Mouse (Mus musculus) CH12.LX (cell line): ENCODE results near the gene Max. TPM values are rescaled to one million over a fixed set of nuclear protein-coding genes. Genes with fewer than 3 reads are reported as not detected.

ENCODE experiments used
- DNase-seq: peaks from one replicate; pipeline ENCODE4 v3.0.0-alpha.2; 2013; ENCODE audit errors: extremely low read depth
- H3K27ac ChIP-seq: 2 replicates; pipeline ENCODE4 v1.5.1; 2012; ENCODE audit warnings: low read depth, mild to moderate bottlenecking, control low read depth, moderate library complexity; ENCODE audit not compliant: insufficient read depth
- H3K27me3 ChIP-seq: replicated peaks from 2 replicates; pipeline ENCODE3; 2012; ENCODE audit warnings: inconsistent platforms
- H3K36me3 ChIP-seq, 2 experiments: replicated peaks in 1 of 2; 2 replicates each; pipeline versions ENCODE3 to v1.6.1; 2012; ENCODE audit warnings: inconsistent platforms in 1 of 2, low read length in 1 of 2, mild to moderate bottlenecking in 1 of 2, mixed read lengths in 1 of 2, moderate library complexity in 1 of 2; ENCODE audit not compliant: control insufficient read depth in 1 of 2, insufficient read depth in 1 of 2
- H3K4me1 ChIP-seq, 2 experiments: 2 replicates each; pipeline ENCODE4 v1.6.1; 2012; ENCODE audit warnings: inconsistent platforms in 1 of 2, moderate library complexity in 1 of 2; ENCODE audit not compliant: insufficient read depth in 2 of 2, control insufficient read depth in 1 of 2
- H3K4me2 ChIP-seq: 2 replicates; pipeline ENCODE4 v1.6.1; 2012; ENCODE audit warnings: low read depth, mild to moderate bottlenecking, control low read depth; ENCODE audit not compliant: poor library complexity, insufficient read depth, severe bottlenecking
- H3K4me3 ChIP-seq, 3 experiments: fragments of 150-350 bp in 1 of 3; sonication (generic) in 1 of 3; replicated peaks in 1 of 3; 2 replicates each; pipeline versions ENCODE3 to v1.5.1; 2011 to 2012; ENCODE audit warnings: low read depth in 2 of 3, low read length in 2 of 3, mild to moderate bottlenecking in 2 of 3, moderate library complexity in 2 of 3, control low read depth in 1 of 3, improper control_type of control experiment in 1 of 3, inconsistent platforms in 1 of 3, mixed read lengths in 1 of 3; ENCODE audit not compliant: poor library complexity in 1 of 3
- H3K79me2 ChIP-seq: replicated peaks from 2 replicates; pipeline ENCODE4 v1.6.1; 2012; ENCODE audit warnings: mild to moderate bottlenecking, moderate library complexity; ENCODE audit not compliant: control insufficient read depth, poor library complexity, insufficient read depth, severe bottlenecking; ENCODE audit errors: extremely low read depth
- H3K9ac ChIP-seq: 2 replicates; pipeline ENCODE4 v1.6.1; 2012; ENCODE audit warnings: low read depth, mild to moderate bottlenecking, control low read depth, moderate library complexity; ENCODE audit not compliant: insufficient read depth
- H3K9me3 ChIP-seq: replicated peaks from 2 replicates; pipeline ENCODE3; 2012; ENCODE audit warnings: low read length, inconsistent platforms, mixed read lengths
- HCFC1 ChIP-seq: IDR thresholded peaks from 2 replicates; pipeline ENCODE4 v1.6.1; 2012; ENCODE audit warnings: low read depth, mild to moderate bottlenecking, inconsistent platforms, low read length, improper control_type of control experiment
- MAFK ChIP-seq: IDR thresholded peaks from 2 replicates; pipeline ENCODE4 v1.6.1; 2011; ENCODE audit warnings: low read length, improper control_type of control experiment; ENCODE audit not compliant: insufficient replicate concordance
- MAX ChIP-seq: IDR thresholded peaks from 2 replicates; pipeline ENCODE4 v1.6.1; 2011; ENCODE audit warnings: low read length, improper control_type of control experiment
- MEF2A ChIP-seq: IDR thresholded peaks from 2 replicates; pipeline ENCODE4 v1.6.1; 2014; ENCODE audit warnings: low read depth, mild to moderate bottlenecking, inconsistent platforms, low read length, improper control_type of control experiment, borderline replicate concordance
- MXI1 ChIP-seq: IDR thresholded peaks from 2 replicates; pipeline ENCODE4 v1.6.1; 2011; ENCODE audit warnings: mild to moderate bottlenecking, low read depth, low read length, improper control_type of control experiment
- MYC ChIP-seq: IDR thresholded peaks from 2 replicates; pipeline ENCODE4 v1.6.1; 2011; ENCODE audit warnings: low read depth, mild to moderate bottlenecking, improper control_type of control experiment, low read length
- NELFE ChIP-seq: IDR thresholded peaks from 2 replicates; pipeline ENCODE4 v1.6.1; 2011; ENCODE audit warnings: low read depth, low read length, improper control_type of control experiment
- NRF1 ChIP-seq: IDR thresholded peaks from 2 replicates; pipeline ENCODE4 v1.6.1; 2014; ENCODE audit warnings: low read depth, mild to moderate bottlenecking, inconsistent platforms, low read length, improper control_type of control experiment, moderate library complexity
- PAX5 ChIP-seq: IDR thresholded peaks from 2 replicates; pipeline ENCODE4 v1.6.1; 2012; ENCODE audit warnings: low read length, inconsistent platforms, mixed read lengths
- RCOR1 ChIP-seq: conservative IDR thresholded peaks from 2 replicates; pipeline ENCODE4 v1.6.1; 2012; ENCODE audit warnings: low read depth, mild to moderate bottlenecking, inconsistent platforms, low read length, improper control_type of control experiment
- SMC3 ChIP-seq: IDR thresholded peaks from 2 replicates; pipeline ENCODE4 v1.6.1; 2011; ENCODE audit warnings: low read depth, low read length, improper control_type of control experiment
- TBP ChIP-seq: conservative IDR thresholded peaks from 2 replicates; pipeline ENCODE4 v1.6.1; 2011; ENCODE audit warnings: low read depth, low read length, improper control_type of control experiment
- TCF12 ChIP-seq: IDR thresholded peaks from 2 replicates; pipeline ENCODE4 v1.6.1; 2014; ENCODE audit warnings: low read depth, mild to moderate bottlenecking, inconsistent platforms, low read length, improper control_type of control experiment
- USF1 ChIP-seq: IDR thresholded peaks from 2 replicates; pipeline ENCODE4 v1.6.1; 2014; ENCODE audit warnings: low read depth, mild to moderate bottlenecking, inconsistent platforms, low read length, improper control_type of control experiment
- ZC3H11A ChIP-seq: IDR thresholded peaks from 2 replicates; pipeline ENCODE4 v1.6.1; 2012; ENCODE audit warnings: low read depth, mild to moderate bottlenecking, inconsistent platforms, low read length, improper control_type of control experiment
- ZMIZ1 ChIP-seq: IDR thresholded peaks from 2 replicates; pipeline ENCODE4 v1.6.1; 2012; ENCODE audit warnings: low read depth, mild to moderate bottlenecking, inconsistent platforms, low read length, improper control_type of control experiment
- ZNF384 ChIP-seq: IDR thresholded peaks from 2 replicates; pipeline ENCODE4 v1.6.1; 2012; ENCODE audit warnings: low read depth, low read length, improper control_type of control experiment, inconsistent platforms
- dilution Hi-C: fragments of 300-500 bp; cut with MboI; formaldehyde crosslinking; loops from 2 replicates; pipeline ENCODE4 v1.14.3; 2020; ENCODE audit warnings: low sequenced_read_pairs; ENCODE audit not compliant: extremely low pct_unique_long_range_greater_than_20kb, extremely low pct_ligation_motif_present
- in situ Hi-C: fragments of 300-500 bp; cut with MboI; formaldehyde crosslinking; loops from 3 replicates; pipeline ENCODE4 v1.14.3; 2019; ENCODE audit warnings: low sequenced_read_pairs, low pct_ligation_motif_present, low pct_unique_long_range_greater_than_20kb, mixed read lengths
- polyA plus RNA-seq: library from polyadenylated mRNA; unstranded; fragments of >175 nt; gene quantifications from 2 replicates; pipeline ENCODE4 v1.2.1, GENCODE M21; 2012; ENCODE audit warnings: low read depth; ENCODE audit not compliant: insufficient read length
- total RNA-seq, 2 experiments: library from RNA; depleted of rRNA; stranded (reverse); fragments of 300-350 nt in 1 of 2; fragments of >200 nt in 1 of 2; gene quantifications; 2 replicates each; pipeline ENCODE4 v1.2.3; 2012 to 2014

Max gene
- total and polyA plus RNA-seq, 3 experiments: 23.9 to 128 (median 69.6) TPM

- dilution Hi-C loops: no loop called here
- no peak overlapping the region for H3K9ac ChIP-seq
- TF ChIP-seq ZMIZ1 (no peak), ZNF384 (no peak), ZC3H11A (no peak), HCFC1 (no peak), TCF12 (no peak), RCOR1 (no peak), NRF1 (no peak), NELFE (no peak), PAX5 (no peak), TBP (no peak), MAFK (no peak), MXI1 (no peak), USF1 (no peak), MAX (no peak), SMC3 (no peak), MYC (no peak)
- TF ChIP-seq, all 38 proteins: peak for 0
- no peak overlapping the region for H3K4me3 ChIP-seq
- H3K4me2 ChIP-seq: no peak overlapping the region
- DNase-seq: no peak
- no peaks in the 10 kb centered on the region for H3K36me3 ChIP-seq
- in situ Hi-C loops: loop anchor here (25.0 kb wide), 1 partner anchor 554 kb away; no protein-coding TSS in a partner anchor
- H3K9me3 ChIP-seq: no peaks in the 10 kb centered on the region
- H3K79me2 ChIP-seq: no peaks in the 10 kb centered on the region
- no peak overlapping the region for H3K27ac ChIP-seq
- no peaks in the 10 kb centered on the region for H3K4me1 ChIP-seq
- H3K27me3 ChIP-seq: no peaks in the 10 kb centered on the region
These were observed 20.9 kb upstream of the Max start for GRCm38 (mm10) chr12:76982818-76983471.

- no peak overlapping the region for H3K4me3 ChIP-seq
- TF ChIP-seq MEF2A (no peak), TCF12 (no peak), PAX5 (no peak)
- H3K27ac ChIP-seq: no peak overlapping the region
- no peak overlapping the region for H3K4me2 ChIP-seq
- H3K4me1 ChIP-seq: no peaks in the 10 kb centered on the region
- no peaks in the 10 kb centered on the region for H3K36me3 ChIP-seq
- no peaks in the 10 kb centered on the region for H3K27me3 ChIP-seq
- DNase-seq: no peak
- H3K9me3 ChIP-seq: peaks cover 3% of the 10 kb centered on the region
- H3K9ac ChIP-seq: no peak overlapping the region
- dilution Hi-C loops (no loop called here), in situ Hi-C loops (loop anchor here (25.0 kb wide), 1 partner anchor 558 kb away; no protein-coding TSS in a partner anchor)
- H3K79me2 ChIP-seq: no peaks in the 10 kb centered on the region
These were observed 17.5 kb upstream of the Max start for GRCm38 (mm10) chr12:76979530-76979929.
